Mouse (Mus musculus) 3T3-L1 (cell line): Measurements from ENCODE around the gene Stap1.

Experiments used
- DNase-seq: peaks from one replicate; pipeline ENCODE4 v3.0.0-alpha.2; 2015; ENCODE audit warnings: low read depth, low spot score

The Stap1 gene

GRCm38 (mm10) chr5:86128749-86129148 lies 57.2 kb downstream of the Stap1 start:
- no peak for DNase-seq

GRCm38 (mm10) chr5:86129828-86130227 lies 58.3 kb downstream of the Stap1 start:
- no peak for DNase-seq
